Mouse (Mus musculus): ENCODE measurements around the gene Marc2. TPM values are rescaled to one million over a fixed set of nuclear protein-coding genes. Genes with fewer than 3 reads are reported as not detected.

Gene Marc2
- total RNA-seq, 4 experiments from 2014 or later, result 113 to 146 (median 132) TPM

Small RNA genes within 50 kb of the gene (microRNA-seq; reads per million reads assigned to microRNA genes)
- gene Mir1981, result 89.9 reads per million, percentile 58 among the genes with 10 or more reads in this experiment

Other genes with a start within 250 kb of the Marc2 start
- 1 to 10 TPM; 7.3 to 8.4 (median 8.0) TPM for gene Hlx, start 113.8 kb downstream of the Marc2 start, total RNA-seq (2022)
- not detected for gene Marc1, start 35.1 kb downstream of the Marc2 start, total RNA-seq (2022)
- gene C130074G19Rik, start 36.8 kb upstream of the Marc2 start, total RNA-seq (2022), result 10 to 100 TPM; 15.4 to 19.9 (median 18.0) TPM
- gene Mark1, start 153.1 kb upstream of the Marc2 start, total RNA-seq (2022), result 1 to 10 TPM; 8.0 to 9.2 (median 8.6) TPM